Mouse (Mus musculus) fibroblast of lung, adult 2 months (primary cell): ENCODE data around the gene Dph2.
A peak's percentile ranks its signal among the peaks of the same experiment; 100 is the strongest.

ENCODE experiments used
- DNase-seq: peaks from one replicate; pipeline ENCODE4 v3.0.0-alpha.2; 2011; ENCODE audit warnings: low read depth

The Dph2 gene

GRCm38 (mm10) chr4:117908834-117909453 lies 17.1 kb upstream of the Dph2 start:
- DNase-seq = no peak

GRCm38 (mm10) chr4:117906196-117906595 lies 14.4 kb upstream of the Dph2 start:
- DNase-seq = no peak

GRCm38 (mm10) chr4:117904761-117905160 lies 12.9 kb upstream of the Dph2 start:
- DNase-seq = no peak

GRCm38 (mm10) chr4:117904094-117904493 lies 12.3 kb upstream of the Dph2 start:
- no peak for DNase-seq

- DNase-seq = no peak
Measured at GRCm38 (mm10) chr4:117898111-117898510, 6.3 kb upstream of the Dph2 start.

GRCm38 (mm10) chr4:117896031-117896430 lies 4.2 kb upstream of the Dph2 start:
- no peak for DNase-seq

- DNase-seq = no peak
Measured at GRCm38 (mm10) chr4:117895339-117895738, 3.5 kb upstream of the Dph2 start.

- no peak for DNase-seq
Measured at GRCm38 (mm10) chr4:117894601-117895000, 2.8 kb upstream of the Dph2 start.

- no peak for DNase-seq
Measured at GRCm38 (mm10) chr4:117893376-117893775, 1.5 kb upstream of the Dph2 start.

GRCm38 (mm10) chr4:117890750-117891149 lies 1.1 kb downstream of the Dph2 start:
- DNase-seq = no peak

- DNase-seq = no peak
Measured at GRCm38 (mm10) chr4:117890031-117890430, 1.8 kb downstream of the Dph2 start.

- DNase-seq = no peak
Measured at GRCm38 (mm10) chr4:117889471-117889870, 2.4 kb downstream of the Dph2 start.

- no peak for DNase-seq
Measured at GRCm38 (mm10) chr4:117887920-117888319, 3.9 kb downstream of the Dph2 start.

- peak; percentile 48 for DNase-seq
Measured at GRCm38 (mm10) chr4:117887133-117887532, 4.7 kb downstream of the Dph2 start, which contains the start of gene Atp6v0b. Gene Atp6v0b, minus strand, starts transcription at chr4:117887333.

- no peak for DNase-seq
Measured at GRCm38 (mm10) chr4:117886644-117887043, 5.2 kb downstream of the Dph2 start.

GRCm38 (mm10) chr4:117885994-117886393 lies 5.8 kb downstream of the Dph2 start:
- DNase-seq = no peak

GRCm38 (mm10) chr4:117885093-117885492 lies 6.7 kb downstream of the Dph2 start:
- DNase-seq = no peak

- DNase-seq = no peak
Measured at GRCm38 (mm10) chr4:117884146-117884545, 7.7 kb downstream of the Dph2 start.

- DNase-seq = no peak
Measured at GRCm38 (mm10) chr4:117882701-117883691, 8.8 kb downstream of the Dph2 start, which contains the start of gene B4galt2. Gene B4galt2, minus strand, starts transcription at chr4:117883487.

- DNase-seq = no peak
Measured at GRCm38 (mm10) chr4:117878703-117879102, 13.1 kb downstream of the Dph2 start.

GRCm38 (mm10) chr4:117878301-117878700 lies 13.5 kb downstream of the Dph2 start:
- no peak for DNase-seq

- no peak for DNase-seq
Measured at GRCm38 (mm10) chr4:117873615-117874014, 18.2 kb downstream of the Dph2 start.

GRCm38 (mm10) chr4:117872471-117872886 lies 19.4 kb downstream of the Dph2 start, which contains the start of gene Ccdc24:
Gene Ccdc24, minus strand, starts transcription at chr4:117872557.
- no peak for DNase-seq
